Mouse (Mus musculus): Measurements from ENCODE around the gene Gna15. TPM values are rescaled to one million over a fixed set of nuclear protein-coding genes. Genes with fewer than 3 reads are reported as not detected.
A peak's percentile ranks its signal among the peaks of the same experiment; 100 is the strongest.

Gene Gna15
- polyA plus RNA-seq, 1 experiment from 2014 or later, result 1.2 TPM

DNA sequence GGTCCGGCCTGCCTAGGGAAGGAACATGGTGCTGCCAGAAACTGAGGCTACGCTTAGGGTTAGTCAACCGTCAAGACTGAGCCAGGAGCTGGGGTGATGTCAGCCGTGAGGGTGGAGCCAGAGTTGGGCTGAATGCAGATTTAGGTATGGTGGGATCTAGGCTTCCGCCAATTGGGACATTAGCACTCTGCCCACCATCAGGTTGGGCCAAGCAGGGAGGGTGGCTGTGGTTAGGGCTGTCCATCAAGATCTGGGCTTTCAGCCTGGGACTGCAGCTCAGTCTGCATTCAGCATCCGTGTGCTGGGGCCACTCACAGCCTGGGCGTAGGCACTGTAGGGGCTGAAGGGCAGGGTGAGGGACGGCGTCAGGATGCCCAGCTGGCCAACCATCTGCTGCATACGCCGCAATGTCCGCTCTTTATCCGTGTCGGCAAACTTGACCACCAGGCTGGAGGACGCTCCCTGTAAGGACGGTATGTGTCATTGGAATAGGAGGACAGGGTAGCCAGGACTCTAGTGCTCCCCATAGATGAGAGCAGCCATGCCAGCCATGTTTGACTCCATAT is 56.3 kb downstream of the Gna15 start:
- Histone ChIP-seq H3K36me3 (peaks cover 24% of the 10 kb centered on the region), H3K4me1 (replicated peaks) (peaks cover 29% of the 10 kb centered on the region), H3K27ac (replicated peaks) (no peak overlapping the region), H3K4me3 (no peak overlapping the region), H3K27me3 (peaks cover 22% of the 10 kb centered on the region), H3K9ac (no peak overlapping the region), H3K9me3 (no peaks in the 10 kb centered on the region), H3K4me2 (no peak overlapping the region)
- no peak for ATAC-seq (ENCODE audit: low FRiP score, low read depth)
- 86% methylated on average over 16 of the region's 16 CpGs for WGBS

DNA sequence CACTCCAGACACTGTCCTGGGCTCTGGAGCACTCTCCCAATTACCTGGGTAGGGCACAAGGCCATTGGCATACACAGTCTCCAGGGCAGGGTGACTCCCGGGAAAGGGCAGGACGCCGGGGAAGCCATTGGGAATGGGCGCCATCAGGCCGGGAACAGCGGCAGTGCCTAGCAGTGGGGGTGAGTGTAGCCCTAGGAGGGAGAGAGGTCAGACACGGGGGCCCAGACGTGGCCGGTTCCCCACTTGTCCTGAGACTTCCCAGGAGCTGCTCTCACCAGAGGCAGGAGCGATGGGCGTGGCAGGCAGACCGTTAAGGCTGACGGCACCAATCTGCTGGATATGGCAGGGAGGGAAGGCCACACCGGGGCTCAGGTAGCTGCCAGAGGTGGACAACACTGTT is 57.1 kb downstream of the Gna15 start:
- H3K36me3 ChIP-seq, result peaks cover 24% of the 10 kb centered on the region
- no peak for ATAC-seq (ENCODE audit: low FRiP score, low read depth)
- H3K9ac ChIP-seq, result no peak overlapping the region
- H3K4me1 ChIP-seq (replicated peaks), result peaks cover 20% of the 10 kb centered on the region
- H3K27me3 ChIP-seq, result peaks cover 31% of the 10 kb centered on the region
- 72% methylated on average over 14 of the region's 14 CpGs for WGBS
- H3K4me3 ChIP-seq, result no peak overlapping the region
- H3K4me2 ChIP-seq, result no peak overlapping the region
- no peaks in the 10 kb centered on the region for H3K9me3 ChIP-seq
- no peak overlapping the region for H3K27ac ChIP-seq (replicated peaks)

DNA sequence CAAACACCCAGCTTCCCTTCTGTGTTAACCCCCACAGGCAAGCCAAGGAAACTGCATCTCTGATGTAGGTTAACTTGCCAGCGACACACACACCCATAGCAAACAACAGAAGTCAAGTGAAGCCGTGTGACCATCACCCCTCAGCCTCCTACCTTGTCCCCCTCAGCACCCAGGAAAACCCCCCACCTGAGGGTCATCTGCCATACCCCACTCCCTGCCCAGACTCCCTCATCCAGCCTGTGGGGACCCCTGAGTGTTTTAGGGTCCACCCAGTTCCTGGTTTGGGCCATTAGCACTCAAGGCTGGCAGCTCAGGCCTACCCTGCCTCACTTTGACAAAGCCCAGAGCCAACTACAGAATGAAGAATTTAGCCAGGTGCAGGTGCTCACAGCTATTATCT is 58.0 kb downstream of the Gna15 start:
- WGBS, result 65% methylated on average over 2 of the region's 2 CpGs
- ATAC-seq (ENCODE audit: low FRiP score, low read depth), result no peak
- Histone ChIP-seq H3K4me2 (no peak overlapping the region), H3K27ac (replicated peaks) (no peak overlapping the region), H3K4me3 (no peak overlapping the region), H3K9me3 (no peaks in the 10 kb centered on the region), H3K4me1 (replicated peaks) (peaks cover 14% of the 10 kb centered on the region), H3K9ac (no peak overlapping the region), H3K27me3 (peaks cover 33% of the 10 kb centered on the region), H3K36me3 (peaks cover 24% of the 10 kb centered on the region)

DNA sequence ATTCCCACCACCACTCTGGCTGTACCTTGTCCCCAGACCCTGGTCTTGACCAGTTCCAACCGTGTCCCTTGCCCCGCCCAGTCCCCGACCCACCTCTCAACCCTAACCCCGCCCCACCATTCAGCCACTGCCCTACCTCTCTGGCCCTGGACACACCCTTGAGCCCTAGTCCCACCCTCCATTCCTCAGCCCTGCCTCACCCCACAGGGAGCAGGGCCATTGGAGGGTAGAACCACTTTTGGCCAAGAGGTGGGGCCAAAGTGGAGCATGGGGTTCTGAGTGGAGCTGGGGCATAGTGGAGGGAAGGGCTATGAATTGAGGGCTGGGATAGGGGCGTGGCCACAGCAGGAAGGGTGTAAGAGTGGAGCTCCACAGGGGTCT is 58.8 kb downstream of the Gna15 start:
- no peak overlapping the region for H3K4me2 ChIP-seq
- H3K4me3 ChIP-seq, result no peak overlapping the region
- H3K36me3 ChIP-seq, result peaks cover 24% of the 10 kb centered on the region
- no peak; the same call in 1 of the 2 replicates for ATAC-seq (ENCODE audit: low FRiP score, low read depth)
- no peak overlapping the region for H3K27ac ChIP-seq (replicated peaks)
- H3K4me1 ChIP-seq (replicated peaks), result peaks cover 7% of the 10 kb centered on the region; the same call in 1 of the 2 replicates
- WGBS, result 11% methylated on average over 5 of the region's 5 CpGs
- H3K9ac ChIP-seq, result no peak overlapping the region
- H3K27me3 ChIP-seq, result peaks cover 33% of the 10 kb centered on the region
- no peaks in the 10 kb centered on the region for H3K9me3 ChIP-seq

DNA sequence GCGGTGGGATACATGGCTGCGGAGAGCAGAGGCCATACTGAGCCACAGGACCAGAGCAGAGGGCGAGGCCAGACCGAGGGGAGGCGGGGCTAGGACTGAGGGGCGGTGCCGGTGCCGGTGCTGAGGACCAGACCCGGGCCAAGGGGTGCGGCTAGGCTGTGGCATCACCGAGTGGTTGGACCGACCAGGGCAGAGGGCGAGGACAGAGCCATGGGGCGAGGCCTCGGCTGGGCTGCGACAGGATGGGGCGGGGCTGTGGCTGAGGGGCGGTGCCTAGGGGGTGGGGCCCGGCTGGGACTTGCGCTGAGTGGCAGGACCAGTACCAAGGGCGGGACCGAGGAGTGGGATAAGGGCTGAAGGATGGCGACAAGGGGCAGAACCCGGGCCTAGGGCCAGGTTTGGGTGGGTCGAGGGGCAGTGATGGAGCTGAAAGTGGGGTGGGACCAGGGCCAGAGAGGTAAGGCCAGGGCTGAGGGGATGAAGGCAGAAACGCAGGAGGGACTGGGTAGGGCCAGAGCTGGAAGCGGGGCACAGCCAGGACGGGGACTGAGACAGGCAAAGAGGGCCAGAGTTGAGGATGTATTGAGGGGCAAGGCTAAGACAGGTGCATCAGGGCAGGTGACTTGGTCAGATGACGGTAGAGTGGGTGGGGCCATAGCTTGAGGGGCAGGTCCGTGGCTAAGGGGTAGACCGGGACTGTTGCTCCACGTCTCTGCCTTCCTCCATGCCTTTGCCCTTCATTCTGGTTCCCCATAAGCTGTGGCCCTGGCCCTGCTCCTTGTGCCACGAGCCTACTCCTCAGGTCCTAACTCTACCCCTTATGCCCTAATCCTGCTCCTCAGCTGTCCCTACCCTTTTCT is 59.4 kb downstream of the Gna15 start:
- H3K4me3 ChIP-seq, result peak overlapping the region; percentile 27
- no peak overlapping the region for H3K9ac ChIP-seq
- no peak overlapping the region for H3K27ac ChIP-seq (replicated peaks)
- ATAC-seq (ENCODE audit: low FRiP score, low read depth), result peak; percentile 70
- peak overlapping the region; percentile 46 for H3K4me2 ChIP-seq
- 4% methylated on average over 33 of the region's 33 CpGs for whole genome bisulfite sequencing
- peaks cover 7% of the 10 kb centered on the region; the same call in 1 of the 2 replicates for H3K4me1 ChIP-seq (replicated peaks)
- H3K9me3 ChIP-seq, result no peaks in the 10 kb centered on the region
- peaks cover 33% of the 10 kb centered on the region for H3K27me3 ChIP-seq
- H3K36me3 ChIP-seq, result peaks cover 24% of the 10 kb centered on the region

DNA sequence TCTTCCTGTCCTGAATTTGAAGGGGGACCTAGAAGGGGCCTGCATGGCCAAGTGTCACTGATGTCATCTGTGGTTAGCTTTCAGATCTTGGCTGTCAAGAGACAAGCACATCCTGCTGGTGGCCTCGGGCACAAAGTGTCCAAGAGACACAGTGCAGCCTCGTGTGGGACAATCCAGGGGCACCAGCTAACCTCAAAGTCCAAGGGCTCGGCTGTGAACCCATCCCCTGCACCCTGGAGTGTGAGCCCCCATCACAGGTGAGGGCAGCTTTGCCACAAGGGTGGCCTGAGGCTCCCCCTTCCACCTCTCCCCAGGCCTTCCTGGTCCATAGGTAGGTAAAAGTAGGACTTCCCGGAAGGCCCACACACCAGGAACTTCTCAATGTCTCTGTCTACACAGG is 60.5 kb downstream of the Gna15 start:
- no peak overlapping the region for H3K27ac ChIP-seq (replicated peaks)
- H3K4me1 ChIP-seq (replicated peaks), result peaks cover 7% of the 10 kb centered on the region; the same call in 1 of the 2 replicates
- no peaks in the 10 kb centered on the region for H3K9me3 ChIP-seq
- WGBS, result 74% methylated on average over 4 of the region's 4 CpGs
- ATAC-seq (ENCODE audit: low FRiP score, low read depth), result no peak
- H3K36me3 ChIP-seq, result peaks cover 21% of the 10 kb centered on the region
- H3K4me2 ChIP-seq, result no peak overlapping the region
- peaks cover 33% of the 10 kb centered on the region for H3K27me3 ChIP-seq
- no peak overlapping the region for H3K9ac ChIP-seq
- no peak overlapping the region for H3K4me3 ChIP-seq

DNA sequence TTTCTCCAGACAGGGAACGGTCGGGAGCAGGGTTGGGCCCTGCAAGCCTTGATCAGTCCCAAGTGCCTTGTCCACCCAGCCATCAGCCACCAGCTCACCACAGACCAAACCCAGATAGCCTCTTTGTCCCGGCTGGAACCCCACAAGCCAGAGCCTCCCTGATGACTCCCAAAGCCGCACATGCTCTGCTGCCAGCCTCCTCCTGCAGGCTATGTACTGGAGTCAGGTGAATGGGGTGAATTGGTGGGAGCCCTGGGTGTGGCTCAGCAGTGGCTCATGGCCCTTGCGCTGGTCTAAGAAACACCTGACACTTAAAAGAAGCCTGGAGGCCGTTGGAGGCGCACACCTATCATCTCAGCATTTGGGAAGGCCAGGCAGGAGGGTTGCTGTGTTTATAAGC is 61.1 kb downstream of the Gna15 start:
- H3K4me1 ChIP-seq (replicated peaks), result peaks cover 7% of the 10 kb centered on the region; the same call in 1 of the 2 replicates
- H3K9ac ChIP-seq, result no peak overlapping the region
- H3K27me3 ChIP-seq, result peaks cover 33% of the 10 kb centered on the region
- peaks cover 16% of the 10 kb centered on the region for H3K36me3 ChIP-seq
- no peaks in the 10 kb centered on the region for H3K9me3 ChIP-seq
- H3K4me3 ChIP-seq, result no peak overlapping the region
- H3K4me2 ChIP-seq, result no peak overlapping the region
- no peak overlapping the region for H3K27ac ChIP-seq (replicated peaks)
- 77% methylated on average over 7 of the region's 7 CpGs for WGBS
- ATAC-seq (ENCODE audit: low FRiP score, low read depth), result no peak

DNA sequence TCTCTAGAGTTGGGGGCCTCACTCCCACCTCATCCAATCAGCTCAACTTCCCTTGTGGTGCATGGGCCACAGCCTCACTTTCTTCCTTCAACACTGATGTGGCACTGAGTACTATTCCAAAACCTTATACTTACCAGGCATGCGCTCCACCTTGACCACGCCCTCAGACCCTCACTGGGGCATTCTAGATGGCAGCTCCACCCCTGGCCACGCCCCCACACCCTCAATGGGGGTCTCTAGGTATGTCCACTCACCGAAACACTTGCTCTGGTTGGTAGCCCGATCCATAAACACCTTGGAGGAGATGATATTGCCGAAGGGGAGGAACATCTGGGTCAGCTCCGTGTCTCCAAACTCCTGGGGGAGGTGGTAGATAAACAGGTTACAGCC is 61.6 kb downstream of the Gna15 start:
- 34% methylated on average over 7 of the region's 7 CpGs for WGBS
- H3K27me3 ChIP-seq, result peaks cover 33% of the 10 kb centered on the region
- peaks cover 7% of the 10 kb centered on the region; the same call in 1 of the 2 replicates for H3K4me1 ChIP-seq (replicated peaks)
- peaks cover 11% of the 10 kb centered on the region for H3K36me3 ChIP-seq
- H3K4me3 ChIP-seq, result no peak overlapping the region
- ATAC-seq (ENCODE audit: low FRiP score, low read depth), result no peak
- H3K9me3 ChIP-seq, result no peaks in the 10 kb centered on the region
- no peak overlapping the region for H3K4me2 ChIP-seq
- H3K9ac ChIP-seq, result no peak overlapping the region
- no peak overlapping the region for H3K27ac ChIP-seq (replicated peaks)

DNA sequence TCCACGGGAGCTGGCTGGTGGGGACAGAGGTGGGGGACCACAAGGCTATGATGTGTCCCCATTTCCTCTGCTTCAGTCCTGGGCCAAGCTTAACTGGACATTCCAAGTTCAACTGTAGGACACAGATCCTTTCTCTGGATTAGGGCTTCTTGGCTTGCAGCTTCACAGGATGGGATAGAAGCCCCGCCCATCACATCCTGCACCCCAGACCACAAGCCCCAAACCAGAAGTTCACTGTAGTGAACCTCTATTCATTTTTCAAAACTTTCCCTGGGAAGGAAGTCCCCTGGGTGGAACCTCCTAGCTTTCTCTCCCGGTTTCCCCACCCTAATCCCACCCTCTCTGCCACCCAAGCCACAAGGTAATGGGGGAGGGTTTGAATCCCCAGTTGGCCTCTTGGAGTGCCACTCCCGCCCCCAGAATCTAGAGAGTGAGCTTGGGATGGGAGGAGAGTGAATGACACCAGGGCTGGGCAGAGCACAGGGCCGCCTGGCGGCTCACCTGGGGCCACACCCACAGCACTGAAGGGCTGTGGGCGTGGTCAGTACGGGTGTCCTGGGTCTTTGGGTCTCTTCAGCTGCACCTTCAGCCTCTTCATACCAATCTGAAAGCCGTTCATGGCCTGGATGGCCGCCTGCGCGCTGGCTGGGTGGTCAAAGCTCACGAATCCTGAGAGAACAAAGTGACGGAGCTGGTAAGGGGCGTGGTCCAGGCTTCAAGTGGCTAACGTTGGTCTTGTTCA is 62.2 kb downstream of the Gna15 start:
- Histone ChIP-seq H3K27me3 (peaks cover 33% of the 10 kb centered on the region), H3K36me3 (peaks cover 9% of the 10 kb centered on the region), H3K9ac (no peak overlapping the region), H3K27ac (replicated peaks) (no peak overlapping the region), H3K4me1 (replicated peaks) (peaks cover 7% of the 10 kb centered on the region; the same call in 1 of the 2 replicates), H3K4me2 (no peak overlapping the region), H3K9me3 (no peaks in the 10 kb centered on the region), H3K4me3 (no peak overlapping the region)
- no peak for ATAC-seq (ENCODE audit: low FRiP score, low read depth)
- 11% methylated on average over 16 of the region's 16 CpGs for WGBS

DNA sequence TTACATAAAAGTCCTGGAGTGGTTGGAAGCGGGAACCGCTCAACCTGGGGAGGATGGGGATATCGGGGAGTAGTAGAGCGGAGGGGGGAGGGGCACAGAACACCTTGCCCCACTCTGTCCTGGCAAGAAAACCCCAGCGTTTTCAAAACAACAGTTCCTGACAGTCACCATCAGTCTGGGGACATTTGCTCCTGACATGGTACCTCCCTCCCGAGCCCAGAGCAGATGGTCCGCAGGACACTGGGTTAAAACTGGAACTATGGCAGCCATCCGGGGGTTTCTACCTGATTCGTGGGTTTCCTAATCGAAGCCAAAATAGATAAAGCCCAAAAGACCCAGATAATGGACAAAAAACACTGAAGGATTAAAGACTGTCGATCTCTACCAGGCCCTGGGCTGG is 63.1 kb downstream of the Gna15 start:
- WGBS, result 50% methylated on average over 11 of the region's 11 CpGs
- peaks cover 7% of the 10 kb centered on the region; the same call in 1 of the 2 replicates for H3K4me1 ChIP-seq (replicated peaks)
- no peaks in the 10 kb centered on the region for H3K9me3 ChIP-seq
- no peak overlapping the region for H3K27ac ChIP-seq (replicated peaks)
- H3K36me3 ChIP-seq, result peaks cover under 1% of the 10 kb centered on the region; the same call in 1 of the 2 replicates
- H3K4me2 ChIP-seq, result no peak overlapping the region
- H3K9ac ChIP-seq, result no peak overlapping the region
- H3K27me3 ChIP-seq, result peaks cover 33% of the 10 kb centered on the region
- no peak for ATAC-seq (ENCODE audit: low FRiP score, low read depth)
- no peak overlapping the region for H3K4me3 ChIP-seq

DNA sequence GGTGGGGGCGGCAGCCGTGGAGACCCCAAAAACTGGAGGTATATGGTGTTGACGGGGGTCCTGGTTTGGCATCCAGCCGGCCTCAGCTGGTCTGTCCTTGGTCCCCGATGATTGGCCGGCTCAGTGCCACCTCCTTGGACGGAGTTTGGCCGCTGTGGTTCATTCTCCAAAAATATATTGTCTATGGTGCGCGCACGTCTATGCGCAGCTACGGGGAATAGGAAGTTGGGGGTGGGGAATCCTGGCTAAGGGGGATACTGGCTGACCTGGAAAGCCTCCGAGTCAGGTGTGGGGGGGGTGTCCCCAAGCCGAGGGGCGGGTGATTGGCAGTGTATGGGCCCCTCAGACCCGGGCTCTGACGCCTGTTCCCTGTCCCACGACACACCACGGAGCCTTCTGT is 63.6 kb downstream of the Gna15 start:
- Histone ChIP-seq H3K27ac (replicated peaks) (no peak overlapping the region), H3K9ac (no peak overlapping the region), H3K36me3 (no peaks in the 10 kb centered on the region), H3K4me1 (replicated peaks) (peaks cover 7% of the 10 kb centered on the region; the same call in 1 of the 2 replicates), H3K4me2 (no peak overlapping the region), H3K9me3 (no peaks in the 10 kb centered on the region), H3K27me3 (peaks cover 35% of the 10 kb centered on the region), H3K4me3 (no peak overlapping the region)
- 28% methylated on average over 20 of the region's 20 CpGs for WGBS
- no peak for ATAC-seq (ENCODE audit: low FRiP score, low read depth)

DNA sequence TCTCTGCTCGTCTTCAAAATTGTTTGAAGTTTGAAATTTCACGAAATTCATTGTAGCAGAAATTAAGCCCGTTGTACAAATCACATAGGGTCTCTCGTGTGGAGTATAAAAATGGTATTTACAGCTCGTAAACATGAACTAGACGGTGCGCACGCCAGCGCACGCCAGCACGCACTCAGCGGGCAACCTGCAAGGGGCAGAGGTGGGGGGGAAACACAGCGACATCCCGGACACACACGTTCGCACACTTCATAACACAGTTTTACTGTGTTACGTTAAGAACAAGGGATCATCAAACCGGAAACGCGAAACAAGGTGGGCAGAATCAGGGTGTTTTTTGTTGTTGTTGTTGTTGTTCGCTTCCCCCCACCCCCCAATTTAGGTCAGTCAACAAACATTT is 64.6 kb downstream of the Gna15 start:
- no peak for ATAC-seq (ENCODE audit: low FRiP score, low read depth)
- Histone ChIP-seq H3K4me3 (no peak overlapping the region), H3K4me2 (no peak overlapping the region), H3K36me3 (no peaks in the 10 kb centered on the region), H3K9me3 (no peaks in the 10 kb centered on the region), H3K27ac (replicated peaks) (no peak overlapping the region), H3K27me3 (peaks cover 41% of the 10 kb centered on the region), H3K9ac (no peak overlapping the region), H3K4me1 (replicated peaks) (peaks cover 4% of the 10 kb centered on the region; the same call in 1 of the 2 replicates)
- 73% methylated on average over 21 of the region's 21 CpGs for WGBS

Data from hindbrain, embryonic 15.5 days (tissue).